Mouse (Mus musculus) B cell, adult 67 days (primary cell): ENCODE data around the gene Zfp653. TPM values are rescaled to one million over a fixed set of nuclear protein-coding genes. Genes with fewer than 3 reads are reported as not detected.

Source experiments
- total RNA-seq, 2 experiments: library from RNA; stranded (reverse); gene quantifications; 4 replicates each; pipeline ENCODE4 v1.2.4; 2023

Zfp653 gene
- total RNA-seq, result 10 to 100 TPM; 33.3 to 36.1 TPM

DNA sequence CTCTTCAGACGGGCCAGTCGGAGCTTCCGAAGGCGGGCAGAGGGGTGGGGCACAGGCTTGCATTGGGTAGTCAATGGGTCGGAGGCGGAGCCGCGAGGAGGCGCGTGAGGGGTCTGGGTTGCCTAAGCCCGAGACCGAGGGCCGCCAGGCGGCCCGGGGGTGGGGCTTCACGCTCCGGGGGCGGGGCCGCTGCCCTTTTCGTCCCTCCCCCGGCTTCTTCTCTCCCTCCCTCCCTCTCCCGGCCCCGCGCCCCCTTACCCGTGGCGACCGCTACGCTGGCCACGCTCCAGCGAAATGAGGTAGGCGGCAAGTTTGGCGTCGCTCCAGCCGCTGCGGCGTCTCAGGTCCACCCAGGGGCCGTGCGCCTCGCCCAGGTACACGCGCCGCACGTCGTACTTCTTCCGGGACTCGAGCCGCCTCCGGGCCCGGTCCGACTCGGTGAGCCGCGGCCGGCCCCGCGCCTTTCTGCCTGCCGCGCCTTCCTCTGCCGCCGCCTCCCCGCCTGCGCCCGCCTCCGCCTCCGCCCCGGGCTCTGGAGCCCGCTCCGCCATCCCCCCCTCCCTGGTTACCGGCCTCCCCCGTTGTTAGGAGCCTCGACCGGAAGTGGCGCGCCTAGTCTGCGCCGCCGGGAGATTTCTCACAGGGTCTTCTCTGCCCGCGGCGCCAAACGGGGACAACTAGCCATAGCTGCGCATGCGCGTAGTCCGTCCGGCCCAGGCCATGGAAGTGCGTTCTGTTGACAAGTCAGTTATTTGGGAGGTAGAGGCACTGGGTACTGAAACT is at the start of gene Zfp653, which contains the start of gene Gm49318:
Gene Zfp653 (minus strand): TSS at position 586 of the 783 bp plus-strand sequence.
Gene Gm49318 (minus strand): TSS at position 469 of the 783 bp plus-strand sequence.

DNA sequence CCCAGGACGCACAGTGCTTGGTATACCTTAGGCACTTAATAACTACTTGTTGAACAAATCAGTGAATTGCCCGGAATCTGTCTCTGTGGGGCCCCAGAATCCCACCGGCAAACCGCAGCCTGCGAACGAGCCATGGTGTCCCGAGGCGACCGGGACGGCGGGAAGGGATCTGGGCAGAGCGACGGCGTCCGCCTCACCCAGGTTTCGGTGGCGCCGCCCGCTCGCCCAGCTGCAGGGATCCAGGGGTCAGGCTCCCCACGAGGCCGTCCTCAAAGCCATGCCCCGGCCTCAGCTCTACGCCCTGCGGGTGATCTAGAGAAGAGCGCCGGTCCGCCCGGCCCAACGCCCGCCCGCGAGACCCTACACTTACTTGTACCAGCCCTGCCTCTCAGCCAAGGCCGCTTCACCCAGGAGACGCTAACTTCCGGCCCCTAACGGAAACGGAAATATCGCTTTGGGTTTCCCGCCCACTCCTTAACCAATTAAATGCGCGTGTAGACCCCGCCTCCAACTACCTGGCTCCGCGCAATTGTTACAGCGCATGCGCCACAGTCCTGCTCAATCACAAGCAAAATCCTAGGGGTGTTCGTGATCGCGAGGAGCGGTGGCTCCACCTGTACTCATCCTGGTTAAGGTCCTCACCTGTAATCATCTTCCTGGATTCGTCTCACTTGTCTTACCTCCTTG is 45.7 kb upstream of the Zfp653 start, which contains the start of gene Elof1:
Gene Elof1 (minus strand): TSS at position 433 of the 687 bp plus-strand sequence.

DNA sequence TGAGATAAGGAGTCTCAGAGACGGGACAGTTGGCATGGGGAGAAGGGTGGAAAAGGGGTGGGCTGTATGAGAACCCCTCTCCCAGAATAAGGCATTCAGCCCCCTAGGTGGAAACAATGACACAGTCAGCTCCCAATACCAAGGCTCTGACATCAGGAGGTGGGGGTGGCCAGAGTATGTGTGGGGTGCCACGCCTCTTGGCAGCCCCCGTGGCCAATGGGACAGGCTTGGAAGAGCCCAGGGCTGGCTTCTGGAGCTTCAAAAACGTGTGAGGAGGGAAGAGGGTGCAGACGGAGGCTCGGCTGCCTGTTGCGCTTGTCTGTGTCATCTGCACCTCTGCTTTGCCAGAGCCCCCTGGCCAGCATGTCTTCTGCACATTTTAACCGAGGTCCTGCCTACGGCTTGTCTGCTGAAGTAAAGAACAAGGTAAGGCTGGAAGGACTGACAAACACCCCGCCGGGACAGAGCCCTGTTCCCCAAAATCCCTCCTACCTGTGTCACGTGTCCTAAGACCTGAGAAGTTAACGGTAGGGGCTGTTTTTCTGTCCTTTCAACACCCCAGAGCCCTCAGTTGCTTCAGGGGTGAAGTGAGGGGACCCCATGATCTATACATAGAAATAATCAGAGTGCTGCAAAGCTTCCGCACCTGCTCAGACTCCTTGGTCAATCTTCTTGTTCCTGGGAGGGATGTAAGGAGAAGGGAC is 28.0 kb upstream of the Zfp653 start, which contains the start of gene Cnn1:
Gene Cnn1 (plus strand): TSS at position 224 of the 704 bp plus-strand sequence.

DNA sequence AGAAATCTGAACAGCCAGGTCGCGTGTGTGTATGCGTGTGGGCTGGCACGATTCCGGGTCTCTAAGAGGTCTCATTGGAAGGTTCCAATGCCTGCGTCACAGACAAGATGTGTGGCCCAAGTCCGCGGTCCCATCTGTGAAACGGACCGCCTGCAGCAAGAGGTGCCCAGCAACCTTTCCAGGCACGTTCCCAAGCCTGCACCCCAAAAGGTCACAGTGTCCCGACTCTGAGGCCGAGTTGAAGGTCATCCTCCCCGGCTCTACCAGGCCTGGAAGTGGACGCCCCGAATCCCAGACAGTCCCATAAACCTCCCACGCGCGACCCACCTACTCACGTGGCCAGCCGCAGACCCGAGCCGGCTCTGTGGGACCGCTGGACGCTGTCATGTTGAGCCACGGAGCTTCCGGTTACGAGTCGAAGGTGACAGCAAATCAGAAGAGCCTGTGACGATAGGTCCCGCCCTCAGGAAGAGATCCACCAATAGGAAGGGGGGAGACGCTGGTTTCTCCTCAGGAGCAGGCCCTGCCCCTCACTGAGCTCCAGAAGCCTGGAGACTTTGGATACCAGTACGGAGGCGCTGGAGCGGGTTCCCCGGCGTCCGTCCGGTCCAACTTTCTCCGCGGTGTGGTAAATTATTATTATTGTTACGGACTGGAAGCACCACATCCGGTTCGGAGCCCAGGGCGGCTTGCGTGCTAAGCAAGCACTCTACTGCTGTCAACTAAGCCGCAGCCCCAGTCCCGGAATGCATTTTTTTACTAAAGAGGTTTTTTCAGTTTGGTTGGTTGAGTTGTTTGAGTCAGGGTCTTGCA is 14.1 kb upstream of the Zfp653 start, which contains the start of gene Ecsit:
Gene Ecsit (minus strand): TSS at position 417 of the 813 bp plus-strand sequence.

DNA sequence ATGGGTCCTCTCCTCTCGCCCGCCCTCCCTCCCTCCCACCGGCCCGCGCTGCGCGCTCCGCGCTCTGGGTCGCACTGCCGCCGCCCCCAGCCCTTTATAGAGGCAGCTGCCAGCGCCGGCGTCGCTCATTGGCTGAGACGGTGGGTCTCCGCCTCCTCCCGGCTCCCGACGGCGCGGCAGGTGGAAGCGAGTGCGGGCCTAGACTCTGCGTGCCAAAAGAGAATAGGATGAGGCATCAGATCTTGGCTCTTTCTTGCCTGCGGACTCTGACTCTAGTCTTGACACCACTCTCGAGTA is 19.3 kb downstream of the Zfp653 start, which contains the start of gene Elavl3:
Gene Elavl3 (minus strand): TSS at position 66 of the 297 bp plus-strand sequence.

Other genes with a start within 250 kb of the Zfp653 start
- gene Angptl8, start 235.9 kb downstream of the Zfp653 start, total RNA-seq, result not detected
- gene Dock6, start 218.7 kb downstream of the Zfp653 start, total RNA-seq, result 10 to 100 TPM; 14.8 to 16.8 TPM
- 1 to 10 TPM; 2.8 to 4.7 TPM for gene Rab3d, start 153.2 kb downstream of the Zfp653 start, total RNA-seq
- gene Ccdc159, start 143.9 kb downstream of the Zfp653 start, total RNA-seq, result not detected
- under 1 TPM in 1 of 2 experiments, not detected in 1; 0.87 TPM for gene Tmem205, start 143.8 kb downstream of the Zfp653 start, total RNA-seq
- gene Plppr2, start 134.3 kb downstream of the Zfp653 start, total RNA-seq, result 1 to 10 TPM in 1 of 2 experiments, under 1 TPM in 1; 0.87 to 1.6 TPM
- 10 to 100 TPM; 10.2 to 12.1 TPM for gene Swsap1, start 115.6 kb downstream of the Zfp653 start, total RNA-seq
- gene Epor, start 107.9 kb downstream of the Zfp653 start, total RNA-seq, result under 1 TPM in 1 of 2 experiments, not detected in 1; 0.49 TPM
- gene Rgl3, start 81.9 kb downstream of the Zfp653 start, total RNA-seq, result not detected
- not detected for gene Ccdc151, start 68.7 kb downstream of the Zfp653 start, total RNA-seq
- 10 to 100 TPM; 68.4 to 71.0 TPM for gene Prkcsh, start 68.6 kb downstream of the Zfp653 start, total RNA-seq
- gene Elavl3, start 19.4 kb downstream of the Zfp653 start, total RNA-seq, result not detected
- gene Gm49318, start 117 bp downstream of the Zfp653 start, total RNA-seq, result not detected
- 10 to 100 TPM; 22.1 to 27.1 TPM for gene Ecsit, start 14.1 kb upstream of the Zfp653 start, total RNA-seq
- gene Cnn1, start 27.8 kb upstream of the Zfp653 start, total RNA-seq, result not detected
- gene Elof1, start 45.8 kb upstream of the Zfp653 start, total RNA-seq, result 10 to 100 TPM; 41.6 to 49.2 TPM
- gene Acp5, start 64.3 kb upstream of the Zfp653 start, total RNA-seq, result 100 to 1,000 TPM; 205 to 239 TPM
- 10 to 100 TPM in 1 of 2 experiments, 1 to 10 TPM in 1; 9.0 to 12.4 TPM for gene Pigyl, start 85.5 kb upstream of the Zfp653 start, total RNA-seq
- not detected for gene Zfp872, start 116.7 kb upstream of the Zfp653 start, total RNA-seq
- 10 to 100 TPM; 39.3 to 41.9 TPM for gene Zfp809, start 154.3 kb upstream of the Zfp653 start, total RNA-seq
- 1 to 10 TPM; 2.1 to 3.4 TPM for gene Zfp599, start 188.5 kb upstream of the Zfp653 start, total RNA-seq
- gene Zfp810, start 236.3 kb upstream of the Zfp653 start, total RNA-seq, result 10 to 100 TPM; 15.6 to 21.3 TPM